Mouse (Mus musculus): ENCODE data around the gene Nxnl2. TPM values are rescaled to one million over a fixed set of nuclear protein-coding genes. Genes with fewer than 3 reads are reported as not detected.

Nxnl2 gene
- polyA plus RNA-seq, 2 experiments, result 5.2 to 7.6 TPM

- H3K4me3 ChIP-seq (replicated peaks; ENCODE audit: low read length), result no peak overlapping the region
- no peaks in the 10 kb centered on the region for H3K27me3 ChIP-seq (ENCODE audit: control insufficient read depth, insufficient read depth, low read length)
- no peak for DNase-seq (ENCODE audit: low spot score)
- ATAC-seq (ENCODE audit: low FRiP score, low read depth), result no peak
- no peak overlapping the region for H3K27ac ChIP-seq (replicated peaks; ENCODE audit: low read depth, low read length)
- no peak overlapping the region for H3K9ac ChIP-seq (ENCODE audit: low read depth, low read length, severe bottlenecking)
- H3K4me2 ChIP-seq (replicated peaks; ENCODE audit: low read depth, low read length, severe bottlenecking), result no peak overlapping the region
- H3K4me1 ChIP-seq (ENCODE audit: control insufficient read depth, insufficient read depth, low read length), result no peaks in the 10 kb centered on the region
- WGBS, result 86% methylated on average over 10 of the region's 10 CpGs
- H3K36me3 ChIP-seq (ENCODE audit: control insufficient read depth, insufficient read depth, low read length), result no peaks in the 10 kb centered on the region
- TF ChIP-seq POLR2A (IDR thresholded peaks at IDR 0.05; ENCODE audit: borderline replicate concordance, extremely low read depth, insufficient read depth, insufficient read length), result no peak
- no peaks in the 10 kb centered on the region for H3K9me3 ChIP-seq (ENCODE audit: control insufficient read depth, low read length)
These were observed 8.1 kb downstream of the Nxnl2 start for GRCm38 (mm10) chr13:51178932-51179331.

GRCm38 (mm10) chr13:51179362-51179761, 8.5 kb downstream of the Nxnl2 start:
- Histone ChIP-seq H3K4me3 (replicated peaks; ENCODE audit: low read length) (no peak overlapping the region), H3K27me3 (ENCODE audit: control insufficient read depth, insufficient read depth, low read length) (no peaks in the 10 kb centered on the region), H3K9me3 (ENCODE audit: control insufficient read depth, low read length) (no peaks in the 10 kb centered on the region), H3K4me1 (ENCODE audit: control insufficient read depth, insufficient read depth, low read length) (no peaks in the 10 kb centered on the region), H3K27ac (replicated peaks; ENCODE audit: low read depth, low read length) (no peak overlapping the region), H3K9ac (ENCODE audit: low read depth, low read length, severe bottlenecking) (no peak overlapping the region), H3K36me3 (ENCODE audit: control insufficient read depth, insufficient read depth, low read length) (no peaks in the 10 kb centered on the region), H3K4me2 (replicated peaks; ENCODE audit: low read depth, low read length, severe bottlenecking) (no peak overlapping the region)
- no peak for DNase-seq (ENCODE audit: low spot score)
- 48% methylated on average over 3 of the region's 3 CpGs for WGBS
- ATAC-seq (ENCODE audit: low FRiP score, low read depth), result no peak
- no peak for TF ChIP-seq POLR2A (IDR thresholded peaks at IDR 0.05; ENCODE audit: borderline replicate concordance, extremely low read depth, insufficient read depth, insufficient read length)

- Histone ChIP-seq H3K4me3 (replicated peaks; ENCODE audit: low read length) (no peak overlapping the region), H3K27me3 (ENCODE audit: control insufficient read depth, insufficient read depth, low read length) (no peaks in the 10 kb centered on the region), H3K9ac (ENCODE audit: low read depth, low read length, severe bottlenecking) (no peak overlapping the region), H3K36me3 (ENCODE audit: control insufficient read depth, insufficient read depth, low read length) (no peaks in the 10 kb centered on the region), H3K27ac (replicated peaks; ENCODE audit: low read depth, low read length) (no peak overlapping the region), H3K4me2 (replicated peaks; ENCODE audit: low read depth, low read length, severe bottlenecking) (no peak overlapping the region), H3K4me1 (ENCODE audit: control insufficient read depth, insufficient read depth, low read length) (no peaks in the 10 kb centered on the region), H3K9me3 (ENCODE audit: control insufficient read depth, low read length) (no peaks in the 10 kb centered on the region)
- no peak for ATAC-seq (ENCODE audit: low FRiP score, low read depth)
- TF ChIP-seq POLR2A (IDR thresholded peaks at IDR 0.05; ENCODE audit: borderline replicate concordance, extremely low read depth, insufficient read depth, insufficient read length), result no peak
- DNase-seq (ENCODE audit: low spot score), result no peak
- 87% methylated on average over 7 of the region's 7 CpGs for WGBS
These were observed 11.4 kb downstream of the Nxnl2 start for GRCm38 (mm10) chr13:51182236-51182635.

- no peaks in the 10 kb centered on the region for H3K9me3 ChIP-seq (ENCODE audit: control insufficient read depth, low read length)
- no peak for TF ChIP-seq POLR2A (IDR thresholded peaks at IDR 0.05; ENCODE audit: borderline replicate concordance, extremely low read depth, insufficient read depth, insufficient read length)
- no peaks in the 10 kb centered on the region for H3K36me3 ChIP-seq (ENCODE audit: control insufficient read depth, insufficient read depth, low read length)
- no peak overlapping the region for H3K9ac ChIP-seq (ENCODE audit: low read depth, low read length, severe bottlenecking)
- DNase-seq (ENCODE audit: low spot score) (no peak), ATAC-seq (ENCODE audit: low FRiP score, low read depth) (no peak)
- no peaks in the 10 kb centered on the region for H3K27me3 ChIP-seq (ENCODE audit: control insufficient read depth, insufficient read depth, low read length)
- H3K4me2 ChIP-seq (replicated peaks; ENCODE audit: low read depth, low read length, severe bottlenecking), result no peak overlapping the region
- no peak overlapping the region for H3K4me3 ChIP-seq (replicated peaks; ENCODE audit: low read length)
- no peak overlapping the region for H3K27ac ChIP-seq (replicated peaks; ENCODE audit: low read depth, low read length)
- WGBS, result 90% methylated on average over 3 of the region's 3 CpGs
- no peaks in the 10 kb centered on the region for H3K4me1 ChIP-seq (ENCODE audit: control insufficient read depth, insufficient read depth, low read length)
These were observed 14.1 kb downstream of the Nxnl2 start for GRCm38 (mm10) chr13:51184896-51185295.

- no peaks in the 10 kb centered on the region for H3K36me3 ChIP-seq (ENCODE audit: control insufficient read depth, insufficient read depth, low read length)
- DNase-seq (ENCODE audit: low spot score) (no peak), ATAC-seq (ENCODE audit: low FRiP score, low read depth) (no peak)
- H3K27ac ChIP-seq (replicated peaks; ENCODE audit: low read depth, low read length), result no peak overlapping the region
- no peak for TF ChIP-seq POLR2A (IDR thresholded peaks at IDR 0.05; ENCODE audit: borderline replicate concordance, extremely low read depth, insufficient read depth, insufficient read length)
- no peak overlapping the region for H3K4me2 ChIP-seq (replicated peaks; ENCODE audit: low read depth, low read length, severe bottlenecking)
- H3K9me3 ChIP-seq (ENCODE audit: control insufficient read depth, low read length), result no peaks in the 10 kb centered on the region
- no peaks in the 10 kb centered on the region for H3K27me3 ChIP-seq (ENCODE audit: control insufficient read depth, insufficient read depth, low read length)
- no peak overlapping the region for H3K9ac ChIP-seq (ENCODE audit: low read depth, low read length, severe bottlenecking)
- H3K4me3 ChIP-seq (replicated peaks; ENCODE audit: low read length), result no peak overlapping the region
- H3K4me1 ChIP-seq (ENCODE audit: control insufficient read depth, insufficient read depth, low read length), result peaks cover 6% of the 10 kb centered on the region; the same call in 1 of the 2 replicates
- WGBS, result 75% methylated on average over 3 of the region's 3 CpGs
These were observed 19.5 kb downstream of the Nxnl2 start for GRCm38 (mm10) chr13:51190336-51190735.
